Mouse (Mus musculus): Measurements from ENCODE around the gene Hhipl1.
A peak's percentile ranks its signal among the peaks of the same experiment; 100 is the strongest.

The Hhipl1 gene

GRCm38 (mm10) chr12:108315818-108316217 is 9.7 kb downstream of the Hhipl1 start:
- DNase-seq = no peak

GRCm38 (mm10) chr12:108316655-108317054 is 10.6 kb downstream of the Hhipl1 start:
- no peak for DNase-seq

GRCm38 (mm10) chr12:108317201-108317738 is 11.2 kb downstream of the Hhipl1 start:
- DNase-seq = no peak

- no peak for DNase-seq
Observed at GRCm38 (mm10) chr12:108317826-108318430, 11.9 kb downstream of the Hhipl1 start.

- DNase-seq = no peak
Observed at GRCm38 (mm10) chr12:108318499-108318898, 12.4 kb downstream of the Hhipl1 start.

- DNase-seq = no peak
Observed at GRCm38 (mm10) chr12:108320096-108320495, 14.0 kb downstream of the Hhipl1 start.

GRCm38 (mm10) chr12:108326401-108326800 is 20.3 kb downstream of the Hhipl1 start:
- no peak for DNase-seq

- peak; percentile 20 for DNase-seq
Observed at GRCm38 (mm10) chr12:108327889-108328491, 21.9 kb downstream of the Hhipl1 start.

- DNase-seq = peak; percentile 88
Observed at GRCm38 (mm10) chr12:108333056-108333455, 27.0 kb downstream of the Hhipl1 start.

- DNase-seq = no peak
Observed at GRCm38 (mm10) chr12:108333481-108333882, 27.4 kb downstream of the Hhipl1 start.

- peak; percentile 98 for DNase-seq
Observed at GRCm38 (mm10) chr12:108333895-108334445, 27.9 kb downstream of the Hhipl1 start, which contains the start of gene Cyp46a1. TSS of gene Cyp46a1 (plus strand) at chr12:108334381.

GRCm38 (mm10) chr12:108334529-108334928 is 28.5 kb downstream of the Hhipl1 start:
- no peak for DNase-seq

- peak; percentile 44 for DNase-seq
Observed at GRCm38 (mm10) chr12:108338572-108339190, 32.6 kb downstream of the Hhipl1 start.

- no peak for DNase-seq
Observed at GRCm38 (mm10) chr12:108348151-108348550, 42.1 kb downstream of the Hhipl1 start.

- no peak for DNase-seq
Observed at GRCm38 (mm10) chr12:108349026-108349425, 43.0 kb downstream of the Hhipl1 start.

- no peak for DNase-seq
Observed at GRCm38 (mm10) chr12:108350931-108351330, 44.9 kb downstream of the Hhipl1 start.

GRCm38 (mm10) chr12:108352371-108353136 is 46.5 kb downstream of the Hhipl1 start:
- DNase-seq = no peak

GRCm38 (mm10) chr12:108354284-108354683 is 48.2 kb downstream of the Hhipl1 start:
- no peak for DNase-seq

- DNase-seq = no peak
Observed at GRCm38 (mm10) chr12:108355271-108355670, 49.2 kb downstream of the Hhipl1 start.

GRCm38 (mm10) chr12:108355986-108356385 is 49.9 kb downstream of the Hhipl1 start:
- DNase-seq = no peak

- DNase-seq = peak; percentile 76
Observed at GRCm38 (mm10) chr12:108363796-108364195, 57.7 kb downstream of the Hhipl1 start.

- DNase-seq = no peak
Observed at GRCm38 (mm10) chr12:108365340-108365739, 59.3 kb downstream of the Hhipl1 start.

GRCm38 (mm10) chr12:108365868-108366267 is 59.8 kb downstream of the Hhipl1 start:
- DNase-seq = no peak
